Mouse (Mus musculus) lung, adult 18-20 months (tissue): Measurements from ENCODE around the gene Stard13.

Experiments used
- DNase-seq, 2 experiments: peaks; one replicate each; pipeline ENCODE4 v3.0.0; 2022; ENCODE audit warnings: mixed read lengths in 2 of 2

Gene Stard13

GRCm38 (mm10) chr5:151223696-151224366 lies 9.8 kb downstream of the Stard13 start:
- DNase-seq, result no peak

- no peak for DNase-seq
Observed at GRCm38 (mm10) chr5:151222791-151223190, 10.8 kb downstream of the Stard13 start.

GRCm38 (mm10) chr5:151218689-151219115 lies 14.9 kb downstream of the Stard13 start:
- peak in 1 of 2 experiments; percentile 17 for DNase-seq

- DNase-seq, result no peak
Observed at GRCm38 (mm10) chr5:151213097-151213496, 20.5 kb downstream of the Stard13 start.

- no peak for DNase-seq
Observed at GRCm38 (mm10) chr5:151210869-151211268, 22.8 kb downstream of the Stard13 start.

GRCm38 (mm10) chr5:151210060-151210459 lies 23.6 kb downstream of the Stard13 start:
- no peak for DNase-seq

- no peak for DNase-seq
Observed at GRCm38 (mm10) chr5:151205017-151205416, 28.6 kb downstream of the Stard13 start.

- DNase-seq, result peak; percentile 54 to 73
Observed at GRCm38 (mm10) chr5:151202925-151203324, 30.7 kb downstream of the Stard13 start.

GRCm38 (mm10) chr5:151201220-151201619 lies 32.4 kb downstream of the Stard13 start:
- DNase-seq, result no peak

- DNase-seq, result no peak
Observed at GRCm38 (mm10) chr5:151199235-151199634, 34.4 kb downstream of the Stard13 start.

- DNase-seq, result peak; percentile 66 to 81
Observed at GRCm38 (mm10) chr5:151196603-151197272, 36.9 kb downstream of the Stard13 start.

GRCm38 (mm10) chr5:151193885-151194520 lies 39.6 kb downstream of the Stard13 start:
- DNase-seq, result peak; percentile 29 to 50

- DNase-seq, result no peak
Observed at GRCm38 (mm10) chr5:151192266-151192665, 41.4 kb downstream of the Stard13 start.

- DNase-seq, result no peak
Observed at GRCm38 (mm10) chr5:151190764-151191163, 42.9 kb downstream of the Stard13 start.

- peak; percentile 83 to 87 for DNase-seq
Observed at GRCm38 (mm10) chr5:151189789-151190378, 43.8 kb downstream of the Stard13 start.

- no peak for DNase-seq
Observed at GRCm38 (mm10) chr5:151189321-151189720, 44.3 kb downstream of the Stard13 start.

- DNase-seq, result peak; percentile 41 to 42
Observed at GRCm38 (mm10) chr5:151188659-151189058, 45.0 kb downstream of the Stard13 start.

GRCm38 (mm10) chr5:151187336-151187735 lies 46.3 kb downstream of the Stard13 start:
- no peak for DNase-seq

- no peak for DNase-seq
Observed at GRCm38 (mm10) chr5:151185286-151185856, 48.3 kb downstream of the Stard13 start.

GRCm38 (mm10) chr5:151183656-151184240 lies 49.9 kb downstream of the Stard13 start:
- no peak for DNase-seq

GRCm38 (mm10) chr5:151181288-151181687 lies 52.3 kb downstream of the Stard13 start:
- no peak for DNase-seq

- no peak for DNase-seq
Observed at GRCm38 (mm10) chr5:151180176-151180785, 53.4 kb downstream of the Stard13 start.
